Mouse (Mus musculus) hindbrain, embryonic 13.5 days (tissue): ENCODE measurements at regions not wholly inside any gene's neighbourhood (a gene's known extent, or its start where the extent isn't known, plus 50 kb on each side); places are given as distances from the start of the nearest gene placed in this dataset.

Source experiments
- ATAC-seq: fragments of 200-750 bp; cut with Nextera tagmentation; 2 replicates; pipeline ENCODE4 v1.8.0; 2017; ENCODE audit warnings: moderate TSS enrichment; ENCODE audit not compliant: low FRiP score
- H3K27ac ChIP-seq: fragments of 300-500 bp; sonication (generic); 2 replicates; pipeline ENCODE4 v1.5.1; 2015; ENCODE audit warnings: inconsistent platforms, mild to moderate bottlenecking, moderate library complexity
- H3K27me3 ChIP-seq: fragments of 300-500 bp; sonication (generic); 2 replicates; pipeline ENCODE4 v1.6.1; 2015; ENCODE audit warnings: mild to moderate bottlenecking, inconsistent platforms
- H3K36me3 ChIP-seq: fragments of 300-500 bp; sonication (generic); 2 replicates; pipeline ENCODE4 v1.6.1; 2015; ENCODE audit warnings: mild to moderate bottlenecking, inconsistent platforms
- H3K4me1 ChIP-seq: fragments of 300-500 bp; sonication (generic); replicated peaks from 2 replicates; pipeline ENCODE4 v1.6.1; 2015; ENCODE audit warnings: inconsistent platforms
- H3K4me2 ChIP-seq: fragments of 300-500 bp; sonication (generic); 2 replicates; pipeline ENCODE4 v1.6.1; 2015; ENCODE audit warnings: inconsistent platforms, mild to moderate bottlenecking, moderate library complexity
- H3K4me3 ChIP-seq: fragments of 300-500 bp; sonication (generic); 2 replicates; pipeline ENCODE4 v1.5.1; 2015; ENCODE audit warnings: mild to moderate bottlenecking, inconsistent platforms
- H3K9ac ChIP-seq: fragments of 300-500 bp; sonication (generic); 2 replicates; pipeline ENCODE4 v1.6.1; 2015; ENCODE audit warnings: mild to moderate bottlenecking, inconsistent platforms
- H3K9me3 ChIP-seq: fragments of 300-500 bp; sonication (generic); 2 replicates; pipeline ENCODE4 v1.6.1; 2016; ENCODE audit warnings: inconsistent platforms
- WGBS: fragments of 180-500 bp; shearing (Covaris S2); methylation state at CpG from one replicate; pipeline ENCODE4 v1.1.7; 2015; 5-methylcytosine and 5-hydroxymethylcytosine counted together

DNA sequence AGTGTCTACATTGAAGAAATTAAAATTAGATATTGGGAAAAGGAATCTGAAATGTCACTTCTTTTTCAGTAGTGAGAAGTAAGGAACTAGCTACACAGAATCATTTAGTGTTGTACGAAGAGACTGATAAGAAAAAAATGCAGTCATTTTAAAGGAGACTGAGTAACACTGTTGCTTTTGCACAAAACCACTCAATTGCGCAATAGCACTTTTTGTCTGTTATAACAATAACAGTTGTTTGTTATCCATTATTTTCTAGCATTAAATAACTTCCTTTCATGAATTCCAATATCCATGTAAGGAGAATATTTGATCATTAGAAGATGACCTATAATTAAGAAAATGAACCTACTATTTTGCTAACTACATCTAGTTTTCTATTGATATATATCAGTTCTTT is 790.8 kb downstream of the Slitrk1 start:
- no peaks in the 10 kb centered on the region for H3K36me3 ChIP-seq
- no peak overlapping the region for H3K27ac ChIP-seq
- no peaks in the 10 kb centered on the region for H3K9me3 ChIP-seq
- H3K4me3 ChIP-seq = no peak overlapping the region
- no peak overlapping the region for H3K9ac ChIP-seq
- H3K27me3 ChIP-seq = no peaks in the 10 kb centered on the region
- no peak overlapping the region for H3K4me2 ChIP-seq
- WGBS = 96% methylated on average over 2 of the region's 2 CpGs
- no peaks in the 10 kb centered on the region for H3K4me1 ChIP-seq
- no peak for ATAC-seq

DNA sequence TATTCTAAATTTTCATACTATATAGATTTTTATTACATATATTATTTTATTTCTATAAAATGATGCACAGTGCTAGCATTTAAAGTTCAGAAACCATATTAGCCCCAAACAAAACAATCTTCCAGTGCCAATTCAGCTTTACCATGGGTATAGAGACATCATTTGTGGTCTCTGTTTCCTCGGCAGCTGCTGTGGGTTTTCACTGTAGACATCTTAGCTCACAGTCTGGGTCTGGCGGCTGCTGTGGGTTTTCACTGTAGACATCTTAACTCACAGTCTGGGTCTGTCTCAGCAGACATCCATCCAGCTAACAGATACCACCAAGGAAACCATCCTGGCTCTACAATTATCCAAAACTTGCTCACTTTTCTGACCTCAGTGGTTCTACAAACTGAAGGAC is 808.9 kb downstream of the Slitrk1 start:
- H3K27me3 ChIP-seq = no peaks in the 10 kb centered on the region
- H3K27ac ChIP-seq = no peak overlapping the region
- 80% methylated on average over 2 of the region's 2 CpGs for WGBS
- no peaks in the 10 kb centered on the region for H3K9me3 ChIP-seq
- no peaks in the 10 kb centered on the region for H3K36me3 ChIP-seq
- H3K4me1 ChIP-seq = no peaks in the 10 kb centered on the region
- no peak overlapping the region for H3K9ac ChIP-seq
- no peak overlapping the region for H3K4me3 ChIP-seq
- no peak overlapping the region for H3K4me2 ChIP-seq
- no peak for ATAC-seq

DNA sequence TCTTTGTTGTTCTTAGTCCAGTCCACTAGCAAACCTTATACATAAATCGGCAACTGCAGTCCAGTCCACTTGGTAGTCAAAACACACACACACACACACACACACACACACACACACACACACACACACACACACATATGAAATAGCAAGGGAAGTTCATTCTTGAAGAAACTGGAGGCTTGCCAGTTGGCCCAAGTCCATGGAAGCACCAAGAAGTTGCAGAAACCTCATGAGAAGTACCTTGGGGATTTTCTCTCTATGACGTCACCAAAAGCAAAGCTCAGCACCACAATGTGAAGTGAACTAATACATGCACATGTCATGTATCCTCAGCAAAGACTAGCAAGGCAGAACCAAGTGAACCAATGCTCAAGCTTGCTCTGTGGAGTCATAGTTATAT is 823.0 kb downstream of the Slitrk1 start:
- WGBS = 94% methylated on average over 2 of the region's 2 CpGs
- no peak for ATAC-seq
- H3K27ac ChIP-seq = no peak overlapping the region
- no peaks in the 10 kb centered on the region for H3K4me1 ChIP-seq
- H3K4me3 ChIP-seq = no peak overlapping the region
- H3K27me3 ChIP-seq = no peaks in the 10 kb centered on the region
- no peaks in the 10 kb centered on the region for H3K9me3 ChIP-seq
- no peak overlapping the region for H3K4me2 ChIP-seq
- no peak overlapping the region for H3K9ac ChIP-seq
- H3K36me3 ChIP-seq = no peaks in the 10 kb centered on the region

DNA sequence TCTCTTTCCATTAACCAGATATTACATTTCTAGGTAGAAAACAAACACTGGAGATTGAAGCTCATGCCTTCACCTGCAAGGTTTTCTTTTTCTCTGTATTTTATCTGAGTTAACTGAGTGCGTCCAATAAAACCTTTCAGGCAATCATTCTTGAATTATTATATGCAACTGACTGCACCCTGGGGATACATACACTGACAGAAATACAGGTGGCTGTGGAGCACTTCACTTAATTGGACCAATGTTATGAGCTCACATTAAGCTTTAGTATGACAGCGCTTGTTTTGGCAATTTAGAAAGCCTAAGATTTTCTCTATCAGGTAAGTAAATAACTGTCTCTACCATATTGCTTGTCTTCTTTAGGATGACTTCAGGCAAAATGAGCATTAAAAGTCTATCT is 864.0 kb downstream of the Slitrk1 start:
- Histone ChIP-seq H3K9me3 (no peaks in the 10 kb centered on the region), H3K4me3 (no peak overlapping the region)
- 85% methylated on average over 2 of the region's 2 CpGs for WGBS

DNA sequence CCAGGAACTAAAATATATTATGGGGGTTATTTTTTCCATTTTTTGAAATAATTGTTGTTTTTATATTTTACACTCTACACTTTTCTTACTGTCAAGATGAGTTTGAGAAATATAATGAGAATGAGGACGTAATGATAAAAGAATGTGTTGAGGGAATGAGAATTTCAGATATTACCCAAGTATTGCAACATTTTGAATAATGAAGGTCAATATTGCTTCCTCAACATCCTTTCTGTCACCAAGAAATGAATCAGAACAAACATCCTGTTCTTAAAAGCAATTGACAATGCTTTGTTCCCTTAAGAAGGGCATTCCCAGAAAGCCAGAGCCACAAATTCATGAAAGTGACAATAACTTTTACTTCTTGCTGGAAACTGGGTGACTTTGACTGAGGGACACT is 878.0 kb downstream of the Slitrk1 start:
- Histone ChIP-seq H3K27ac (no peak overlapping the region), H3K27me3 (no peaks in the 10 kb centered on the region), H3K4me2 (no peak overlapping the region), H3K9ac (no peak overlapping the region), H3K36me3 (no peaks in the 10 kb centered on the region), H3K4me1 (no peaks in the 10 kb centered on the region), H3K4me3 (no peak overlapping the region), H3K9me3 (no peaks in the 10 kb centered on the region)
- ATAC-seq = no peak
- WGBS = 92% methylated on average over 1 of the region's 1 CpGs

More for the DNA sequence above, 864.0 kb downstream of the Slitrk1 start:
- no peak overlapping the region for H3K9ac ChIP-seq
- H3K4me1 ChIP-seq = no peaks in the 10 kb centered on the region
- H3K27ac ChIP-seq = no peak overlapping the region
- H3K4me2 ChIP-seq = no peak overlapping the region
- no peak for ATAC-seq
- no peaks in the 10 kb centered on the region for H3K27me3 ChIP-seq
- no peaks in the 10 kb centered on the region for H3K36me3 ChIP-seq

DNA sequence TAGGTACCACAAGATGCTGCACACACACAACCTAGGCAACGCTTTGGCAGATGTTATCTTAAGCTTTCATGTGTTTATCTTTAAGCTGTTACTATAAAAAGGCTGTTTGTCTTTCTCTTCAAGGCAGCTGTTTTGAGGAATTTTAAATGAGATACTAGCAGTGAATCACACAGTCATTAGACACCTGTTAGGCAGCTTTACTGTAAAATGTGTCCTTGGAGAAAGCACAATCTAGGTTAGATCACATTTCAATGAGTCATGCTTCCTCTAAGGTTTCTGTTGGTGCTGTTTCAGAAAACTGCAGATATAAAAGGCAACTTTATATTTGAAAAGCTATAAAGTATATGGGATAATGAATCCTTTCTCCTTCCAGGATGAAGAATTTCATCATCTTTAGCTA is 879.8 kb downstream of the Slitrk1 start:
- H3K27ac ChIP-seq = no peak overlapping the region
- WGBS = 86% methylated on average over 1 of the region's 1 CpGs
- H3K9ac ChIP-seq = no peak overlapping the region
- H3K4me2 ChIP-seq = no peak overlapping the region
- no peak for ATAC-seq
- H3K27me3 ChIP-seq = no peaks in the 10 kb centered on the region
- H3K4me3 ChIP-seq = no peak overlapping the region
- H3K36me3 ChIP-seq = no peaks in the 10 kb centered on the region
- H3K4me1 ChIP-seq = no peaks in the 10 kb centered on the region
- no peaks in the 10 kb centered on the region for H3K9me3 ChIP-seq

DNA sequence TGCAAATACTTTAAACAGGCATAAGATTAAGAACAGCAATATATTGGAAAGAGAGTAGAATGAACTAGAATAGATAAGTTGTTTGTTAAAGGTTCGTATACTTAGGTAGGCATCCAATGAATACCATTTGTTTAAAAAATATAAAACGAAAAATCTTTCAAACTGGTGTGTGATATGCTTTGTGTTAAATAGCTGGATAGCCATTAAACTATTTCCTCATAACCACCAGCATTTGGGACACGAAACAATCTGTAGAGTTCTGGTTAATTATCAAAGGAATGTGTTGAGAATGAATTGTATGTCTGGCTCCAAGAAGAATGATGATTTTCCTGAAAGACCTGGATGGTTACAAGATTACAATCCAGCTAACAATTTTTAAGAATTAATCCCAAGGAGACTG is 891.4 kb downstream of the Slitrk1 start:
- H3K4me3 ChIP-seq = no peak overlapping the region
- no peaks in the 10 kb centered on the region for H3K9me3 ChIP-seq
- H3K36me3 ChIP-seq = no peaks in the 10 kb centered on the region
- no peak for ATAC-seq
- no peaks in the 10 kb centered on the region for H3K4me1 ChIP-seq
- H3K9ac ChIP-seq = no peak overlapping the region
- H3K27me3 ChIP-seq = no peaks in the 10 kb centered on the region
- H3K27ac ChIP-seq = no peak overlapping the region
- WGBS = 77% methylated on average over 3 of the region's 3 CpGs
- no peak overlapping the region for H3K4me2 ChIP-seq

DNA sequence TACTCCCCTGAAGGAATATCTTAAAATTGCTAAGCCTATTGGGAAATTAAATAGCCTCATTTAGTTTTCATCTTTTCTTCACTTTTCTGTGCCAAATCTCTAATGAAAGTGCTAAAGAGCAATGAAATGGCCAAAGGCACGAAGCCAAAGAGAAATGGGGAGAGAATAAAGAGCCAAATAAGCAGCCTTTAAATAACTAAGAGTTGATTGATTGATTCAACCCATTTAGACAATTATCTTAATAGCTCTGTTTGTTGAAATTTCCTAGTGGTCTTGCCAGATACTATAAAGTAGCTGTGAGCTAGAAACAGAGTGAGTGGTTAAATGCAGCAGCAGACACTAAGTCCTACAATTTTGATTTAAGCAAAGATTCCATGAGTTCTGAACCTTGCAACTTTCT is 891.9 kb downstream of the Slitrk1 start:
- H3K9ac ChIP-seq = no peak overlapping the region
- no peaks in the 10 kb centered on the region for H3K4me1 ChIP-seq
- WGBS = 41% methylated on average over 1 of the region's 1 CpGs
- no peaks in the 10 kb centered on the region for H3K9me3 ChIP-seq
- no peaks in the 10 kb centered on the region for H3K27me3 ChIP-seq
- H3K27ac ChIP-seq = no peak overlapping the region
- H3K4me2 ChIP-seq = no peak overlapping the region
- H3K36me3 ChIP-seq = no peaks in the 10 kb centered on the region
- H3K4me3 ChIP-seq = no peak overlapping the region
- no peak for ATAC-seq

DNA sequence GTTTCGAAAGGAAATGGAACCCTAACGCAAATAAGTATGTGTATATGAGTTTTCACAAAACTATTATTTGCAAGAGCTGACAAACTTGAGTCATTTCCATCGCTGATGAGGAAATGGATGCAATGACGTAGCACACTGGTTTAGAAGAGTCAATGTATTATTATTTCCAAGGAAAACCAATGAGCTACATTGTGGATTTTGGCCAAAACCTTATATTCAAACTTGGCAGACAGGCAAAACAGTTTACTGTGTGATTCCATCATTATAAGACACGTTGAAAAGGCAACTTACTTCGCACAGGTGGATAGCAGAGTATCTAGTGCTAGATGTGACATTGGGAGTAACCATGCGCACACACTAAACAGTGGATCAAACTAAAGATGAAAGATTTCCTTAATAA is 892.6 kb downstream of the Slitrk1 start:
- H3K27ac ChIP-seq = no peak overlapping the region
- no peak overlapping the region for H3K4me2 ChIP-seq
- H3K9ac ChIP-seq = no peak overlapping the region
- no peaks in the 10 kb centered on the region for H3K4me1 ChIP-seq
- H3K4me3 ChIP-seq = no peak overlapping the region
- H3K27me3 ChIP-seq = no peaks in the 10 kb centered on the region
- no peaks in the 10 kb centered on the region for H3K36me3 ChIP-seq
- H3K9me3 ChIP-seq = no peaks in the 10 kb centered on the region
- WGBS = 90% methylated on average over 7 of the region's 7 CpGs
- no peak for ATAC-seq

DNA sequence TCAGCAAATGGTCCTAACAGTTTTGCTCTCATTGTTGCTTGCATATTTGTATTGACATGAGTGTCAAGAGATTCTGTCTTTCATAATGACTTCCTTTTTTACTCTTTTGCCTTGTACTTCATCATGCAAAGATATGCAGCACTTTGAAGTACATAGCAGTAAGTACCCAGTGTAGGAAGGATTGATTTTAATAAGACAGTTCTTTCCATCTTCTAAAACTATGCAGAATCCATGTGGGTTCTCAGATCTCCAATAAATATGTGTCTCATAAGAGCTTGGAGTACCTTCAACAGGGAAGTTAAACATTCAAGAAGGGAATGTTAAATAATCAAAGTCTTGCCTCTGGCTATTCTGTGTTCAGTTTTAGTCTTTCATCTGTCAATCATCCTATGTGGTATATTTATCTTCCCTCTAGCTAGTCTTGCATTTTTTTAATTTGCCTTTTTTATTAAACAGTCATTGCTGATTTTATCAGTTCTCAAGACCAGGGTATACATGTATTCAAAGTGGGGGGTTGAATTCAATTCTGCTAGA is 926.1 kb downstream of the Slitrk1 start:
- Histone ChIP-seq H3K36me3 (no peaks in the 10 kb centered on the region), H3K27ac (no peak overlapping the region), H3K9ac (no peak overlapping the region), H3K4me1 (no peaks in the 10 kb centered on the region), H3K9me3 (no peaks in the 10 kb centered on the region), H3K4me3 (no peak overlapping the region), H3K27me3 (no peaks in the 10 kb centered on the region), H3K4me2 (no peak overlapping the region)
- ATAC-seq = no peak

DNA sequence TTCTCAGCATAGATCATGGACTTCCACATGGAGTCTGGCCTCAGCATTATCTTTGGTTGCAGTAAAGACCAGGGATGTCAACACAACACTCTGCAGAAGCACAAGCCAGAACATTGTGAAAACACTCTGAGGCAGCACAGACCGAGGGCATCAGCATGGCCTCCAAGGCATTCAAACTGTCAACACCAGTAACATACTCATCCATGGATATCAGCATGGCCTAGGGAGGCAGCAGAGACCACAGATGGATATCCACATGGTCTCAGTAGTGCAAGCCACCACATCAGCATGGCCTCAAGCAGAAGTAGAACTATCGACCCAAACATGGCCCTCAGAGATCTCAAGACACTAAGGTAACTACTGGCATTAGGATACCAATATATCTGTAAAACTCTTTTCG is 935.8 kb downstream of the Slitrk1 start:
- Histone ChIP-seq H3K9ac (no peak overlapping the region), H3K36me3 (no peaks in the 10 kb centered on the region), H3K4me3 (no peak overlapping the region), H3K4me1 (no peaks in the 10 kb centered on the region), H3K27me3 (no peaks in the 10 kb centered on the region), H3K4me2 (no peak overlapping the region), H3K27ac (no peak overlapping the region), H3K9me3 (no peaks in the 10 kb centered on the region)
- WGBS = 86% methylated on average over 3 of the region's 3 CpGs
- ATAC-seq = no peak

DNA sequence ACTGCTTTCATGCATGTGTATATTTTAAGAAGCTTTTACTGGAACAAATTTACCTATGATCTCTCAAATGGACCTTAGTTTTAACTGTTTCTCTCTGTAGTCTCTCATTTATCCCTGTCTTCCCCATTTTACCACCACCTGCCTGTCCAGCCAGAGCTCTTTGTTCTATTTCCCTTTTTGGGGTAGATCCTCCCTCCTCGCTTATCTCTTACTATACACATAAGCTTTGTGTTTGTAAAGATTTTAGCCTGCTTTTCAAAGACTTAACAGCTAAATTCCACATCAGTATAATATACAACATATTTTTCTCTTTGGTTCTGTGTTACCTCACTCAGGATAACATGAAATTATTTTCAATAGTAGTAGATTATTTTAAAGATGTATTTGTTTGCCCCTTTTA is 961.9 kb downstream of the Slitrk1 start:
- Histone ChIP-seq H3K9ac (no peak overlapping the region), H3K27ac (no peak overlapping the region), H3K4me2 (no peak overlapping the region), H3K4me3 (no peak overlapping the region), H3K27me3 (no peaks in the 10 kb centered on the region), H3K36me3 (no peaks in the 10 kb centered on the region), H3K9me3 (no peaks in the 10 kb centered on the region), H3K4me1 (no peaks in the 10 kb centered on the region)
- WGBS = 76% methylated on average over 1 of the region's 1 CpGs
- ATAC-seq = no peak

DNA sequence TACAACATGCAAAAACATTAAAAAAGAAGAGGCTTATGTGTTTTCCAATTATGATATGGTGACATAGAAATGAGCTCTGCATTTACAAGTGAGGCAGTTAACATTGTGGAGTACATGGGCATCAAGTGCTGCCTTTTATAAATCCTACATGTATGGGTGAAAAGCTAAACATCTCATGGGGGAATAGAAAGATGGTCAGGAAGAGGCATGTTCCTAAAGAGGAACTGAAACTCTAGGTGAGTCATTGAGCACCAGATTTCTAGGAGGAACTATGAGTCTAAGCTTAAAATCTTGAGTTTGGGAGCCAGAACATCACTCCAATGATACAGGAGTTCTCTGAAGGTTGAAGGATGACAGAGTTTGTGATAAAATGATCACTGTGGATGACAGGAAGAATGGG is 1010.2 kb downstream of the Slitrk1 start:
- Histone ChIP-seq H3K27ac (no peak overlapping the region), H3K4me2 (no peak overlapping the region), H3K4me1 (no peaks in the 10 kb centered on the region), H3K36me3 (no peaks in the 10 kb centered on the region), H3K9ac (no peak overlapping the region), H3K4me3 (no peak overlapping the region), H3K27me3 (no peaks in the 10 kb centered on the region), H3K9me3 (no peaks in the 10 kb centered on the region)
- no peak for ATAC-seq

DNA sequence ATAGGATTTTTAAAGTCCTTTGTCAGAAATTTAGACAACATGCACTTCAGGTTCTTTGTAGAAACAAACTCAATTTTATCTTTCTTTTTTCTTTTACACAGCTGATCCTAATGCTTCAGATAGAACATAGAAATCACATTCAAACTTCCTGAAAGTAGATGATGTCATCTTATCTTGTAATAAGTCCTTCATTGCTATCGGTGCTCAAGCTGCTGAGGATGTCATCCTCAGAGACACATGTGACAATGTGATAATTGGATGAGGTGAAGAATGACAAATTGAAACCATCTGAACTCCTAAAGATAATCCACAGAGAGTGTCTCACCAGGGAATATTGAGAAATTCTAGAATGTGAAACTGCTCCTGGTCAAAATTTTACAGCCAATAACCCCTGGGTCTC is 1012.1 kb downstream of the Slitrk1 start:
- Histone ChIP-seq H3K9ac (no peak overlapping the region), H3K27ac (no peak overlapping the region), H3K4me3 (no peak overlapping the region), H3K9me3 (no peaks in the 10 kb centered on the region), H3K27me3 (no peaks in the 10 kb centered on the region), H3K36me3 (no peaks in the 10 kb centered on the region), H3K4me2 (no peak overlapping the region), H3K4me1 (no peaks in the 10 kb centered on the region)
- WGBS = 70% methylated on average over 1 of the region's 1 CpGs
- no peak for ATAC-seq
